Mouse (Mus musculus): ENCODE results near the gene Parp12. TPM values are rescaled to one million over a fixed set of nuclear protein-coding genes. Genes with fewer than 3 reads are reported as not detected.

Gene Parp12
- polyA plus RNA-seq, 1 experiment, result 6.3 TPM

GRCm38 (mm10) chr6:39052636-39053035 lies 65.5 kb downstream of the Parp12 start:
- Histone ChIP-seq H3K79me2 (ENCODE audit: control insufficient read depth, insufficient read depth) (no peaks in the 10 kb centered on the region), H3K79me3 (ENCODE audit: low read depth) (no peaks in the 10 kb centered on the region), H3K4me3 (ENCODE audit: insufficient read depth, poor library complexity, severe bottlenecking) (no peak overlapping the region), H3K27me3 (ENCODE audit: control insufficient read depth, insufficient read depth, insufficient read length) (peaks cover 4% of the 10 kb centered on the region), H3K36me3 (ENCODE audit: control insufficient read depth, insufficient read depth) (no peaks in the 10 kb centered on the region), H3ac (ENCODE audit: control insufficient read depth, insufficient read length, low read depth) (no peak overlapping the region)
- TF ChIP-seq MAX (IDR thresholded peaks at IDR 0.05) (no peak), MYOD1 (IDR thresholded peaks at IDR 0.05; ENCODE audit: control insufficient read depth, insufficient read length, low read depth) (no peak), USF1 (IDR thresholded peaks at IDR 0.05; ENCODE audit: low read depth) (no peak), CEBPB (IDR thresholded peaks at IDR 0.05; ENCODE audit: low read depth) (no peak), FOSL1 (IDR thresholded peaks at IDR 0.05; ENCODE audit: insufficient read depth, low read length, poor library complexity, severe bottlenecking) (no peak)

GRCm38 (mm10) chr6:39051799-39052556 lies 66.2 kb downstream of the Parp12 start:
- TF ChIP-seq MAX (IDR thresholded peaks at IDR 0.05), result no peak
- TF ChIP-seq CEBPB (IDR thresholded peaks at IDR 0.05; ENCODE audit: low read depth), result no peak
- TF ChIP-seq FOSL1 (IDR thresholded peaks at IDR 0.05; ENCODE audit: insufficient read depth, low read length, poor library complexity, severe bottlenecking), result no peak
- no peak for TF ChIP-seq USF1 (IDR thresholded peaks at IDR 0.05; ENCODE audit: low read depth)
- no peak for TF ChIP-seq MYOD1 (IDR thresholded peaks at IDR 0.05; ENCODE audit: control insufficient read depth, insufficient read length, low read depth)
- no peak overlapping the region for H3ac ChIP-seq (ENCODE audit: control insufficient read depth, insufficient read length, low read depth)
- H3K27me3 ChIP-seq (ENCODE audit: control insufficient read depth, insufficient read depth, insufficient read length), result peaks cover 4% of the 10 kb centered on the region
- H3K79me2 ChIP-seq (ENCODE audit: control insufficient read depth, insufficient read depth), result no peaks in the 10 kb centered on the region
- H3K4me3 ChIP-seq (ENCODE audit: insufficient read depth, poor library complexity, severe bottlenecking), result no peak overlapping the region
- H3K36me3 ChIP-seq (ENCODE audit: control insufficient read depth, insufficient read depth), result no peaks in the 10 kb centered on the region
- H3K79me3 ChIP-seq (ENCODE audit: low read depth), result no peaks in the 10 kb centered on the region

- H3ac ChIP-seq (ENCODE audit: control insufficient read depth, insufficient read length, low read depth), result no peak overlapping the region
- H3K79me3 ChIP-seq (ENCODE audit: low read depth), result no peaks in the 10 kb centered on the region
- H3K27me3 ChIP-seq (ENCODE audit: control insufficient read depth, insufficient read depth, insufficient read length), result peaks cover 4% of the 10 kb centered on the region
- no peak for TF ChIP-seq USF1 (IDR thresholded peaks at IDR 0.05; ENCODE audit: low read depth)
- no peak for TF ChIP-seq CEBPB (IDR thresholded peaks at IDR 0.05; ENCODE audit: low read depth)
- TF ChIP-seq FOSL1 (IDR thresholded peaks at IDR 0.05; ENCODE audit: insufficient read depth, low read length, poor library complexity, severe bottlenecking), result no peak
- TF ChIP-seq MAX (IDR thresholded peaks at IDR 0.05), result no peak
- TF ChIP-seq MYOG (IDR thresholded peaks at IDR 0.05; ENCODE audit: control insufficient read depth, extremely low read depth, insufficient read length), result no peak
- no peak for TF ChIP-seq CTCF (IDR thresholded peaks at IDR 0.05; ENCODE audit: control insufficient read depth, insufficient read depth, insufficient read length)
- TF ChIP-seq MYOD1 (IDR thresholded peaks at IDR 0.05; ENCODE audit: control insufficient read depth, insufficient read length, low read depth), result no peak
- no peak overlapping the region for H3K4me3 ChIP-seq (ENCODE audit: insufficient read depth, poor library complexity, severe bottlenecking)
- H3K79me2 ChIP-seq (ENCODE audit: control insufficient read depth, insufficient read depth), result no peaks in the 10 kb centered on the region
- no peaks in the 10 kb centered on the region for H3K36me3 ChIP-seq (ENCODE audit: control insufficient read depth, insufficient read depth)
These were observed 67.3 kb downstream of the Parp12 start for GRCm38 (mm10) chr6:39050836-39051235.

GRCm38 (mm10) chr6:39049141-39049540 lies 69.0 kb downstream of the Parp12 start:
- Histone ChIP-seq H3K36me3 (ENCODE audit: control insufficient read depth, insufficient read depth) (no peaks in the 10 kb centered on the region), H3K79me2 (ENCODE audit: control insufficient read depth, insufficient read depth) (no peaks in the 10 kb centered on the region), H3K4me3 (ENCODE audit: insufficient read depth, poor library complexity, severe bottlenecking) (no peak overlapping the region), H3ac (ENCODE audit: control insufficient read depth, insufficient read length, low read depth) (no peak overlapping the region), H3K79me3 (ENCODE audit: low read depth) (no peaks in the 10 kb centered on the region), H3K27me3 (ENCODE audit: control insufficient read depth, insufficient read depth, insufficient read length) (peaks cover 4% of the 10 kb centered on the region)
- no peak for TF ChIP-seq MYOD1 (IDR thresholded peaks at IDR 0.05; ENCODE audit: control insufficient read depth, insufficient read length, low read depth)
- TF ChIP-seq MAX (IDR thresholded peaks at IDR 0.05), result no peak
- TF ChIP-seq CEBPB (IDR thresholded peaks at IDR 0.05; ENCODE audit: low read depth), result no peak

DNA sequence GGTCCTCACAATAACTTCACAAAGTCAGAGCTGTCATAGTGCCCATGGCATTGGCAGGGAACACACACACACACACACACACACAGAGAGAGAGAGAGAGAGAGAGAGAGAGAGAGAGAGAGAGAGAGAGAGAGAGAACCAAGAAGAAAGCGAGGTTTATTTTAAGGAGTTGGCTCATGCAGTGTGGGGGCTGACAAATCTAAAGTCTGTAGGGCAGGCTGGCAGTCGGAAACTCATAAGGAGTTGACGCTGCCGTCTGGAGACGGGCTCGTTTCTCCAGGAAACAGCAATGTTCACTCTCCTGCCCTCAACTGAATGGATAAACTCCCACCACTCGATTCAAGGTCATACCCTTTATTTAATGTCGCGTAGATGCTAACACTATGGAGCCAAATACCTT lies 77.7 kb downstream of the Parp12 start:
- peaks cover 4% of the 10 kb centered on the region for H3K27me3 ChIP-seq (ENCODE audit: control insufficient read depth, insufficient read depth, insufficient read length)
- no peaks in the 10 kb centered on the region for H3K79me3 ChIP-seq (ENCODE audit: low read depth)
- H3ac ChIP-seq (ENCODE audit: control insufficient read depth, insufficient read length, low read depth), result no peak overlapping the region
- TF ChIP-seq CTCF (IDR thresholded peaks at IDR 0.05; ENCODE audit: control insufficient read depth, insufficient read depth, insufficient read length) (no peak), CEBPB (IDR thresholded peaks at IDR 0.05; ENCODE audit: low read depth) (no peak), MYOG (IDR thresholded peaks at IDR 0.05; ENCODE audit: control insufficient read depth, extremely low read depth, insufficient read length) (no peak), MAX (IDR thresholded peaks at IDR 0.05) (no peak), USF1 (IDR thresholded peaks at IDR 0.05; ENCODE audit: low read depth) (no peak), MYOD1 (IDR thresholded peaks at IDR 0.05; ENCODE audit: control insufficient read depth, insufficient read length, low read depth) (no peak), FOSL1 (IDR thresholded peaks at IDR 0.05; ENCODE audit: insufficient read depth, low read length, poor library complexity, severe bottlenecking) (no peak)
- no peak overlapping the region for H3K4me3 ChIP-seq (ENCODE audit: insufficient read depth, poor library complexity, severe bottlenecking)
- H3K79me2 ChIP-seq (ENCODE audit: control insufficient read depth, insufficient read depth), result no peaks in the 10 kb centered on the region
- H3K36me3 ChIP-seq (ENCODE audit: control insufficient read depth, insufficient read depth), result no peaks in the 10 kb centered on the region

Other genes starting within 250 kb of the Parp12 start
- 0.06 TPM for gene Tbxas1, start 242.9 kb downstream of the Parp12 start, polyA plus RNA-seq (2012; fragmentation: generic; extraction: Trizol)
- 13.6 TPM for gene Hipk2, start 242.2 kb downstream of the Parp12 start, polyA plus RNA-seq (2012; fragmentation: generic; extraction: Trizol)
- gene Kdm7a, start 88.4 kb upstream of the Parp12 start, polyA plus RNA-seq (2012; fragmentation: generic; extraction: Trizol), result 0.42 TPM